11 mouse cellular contexts compared by ENCODE assay signal in genomic region chr9:70926820-70927588, GRCm38 (mm10). TPM values are rescaled to one million over a fixed set of nuclear protein-coding genes. Genes with fewer than 3 reads are reported as not detected.
DNase-seq lines count a peak whose midpoint lies in the region; ATAC-seq and TF ChIP-seq lines count a peak whose summit lies in the region.
"Had no signal": no experiment of that assay in that cellular context is flagged by ENCODE, and none has a peak within 500 bp of the region (broad histone marks: within the 10 kb centered on the region; RNA-seq: fewer than 3 reads in every experiment).

No protein-coding gene starts in this region.

- ATAC-seq in heart, embryonic 15.5 days (replicated peaks; ENCODE audit: insufficient number of reproducible peaks, insufficient read depth, low FRiP score, low read depth) = no peak; the same call in 1 of the 2 replicates
- peak; percentile 36; the same call in 1 of the 2 replicates for ATAC-seq in lung, embryonic 15.5 days (ENCODE audit: borderline replicate concordance, extremely low read depth, low FRiP score, low TSS enrichment)

- peak overlapping the region; percentile 57 for H3K27ac ChIP-seq in gastrocnemius, adult 2 months
- 0 out of 2 replicates have a peak overlapping the region, but pooled peaks have one; percentile 14 for H3K27ac ChIP-seq in heart, embryonic 15.5 days
- H3K27ac ChIP-seq in lung, embryonic 15.5 days = no peak overlapping the region
- no peak overlapping the region for H3K27ac ChIP-seq in cerebellum, adult 2 months (ENCODE audit: insufficient read depth, low read length)
- H3K27ac ChIP-seq: neural tube, embryonic 12.5 days had no signal

- H3K36me3 ChIP-seq in heart, embryonic 15.5 days = no peaks in the 10 kb centered on the region
- no peaks in the 10 kb centered on the region for H3K36me3 ChIP-seq in lung, embryonic 15.5 days
- H3K36me3 ChIP-seq: neural tube, embryonic 12.5 days had no signal

- peak; percentile 29 for DNase-seq in gastrocnemius, adult 2 months
- DNase-seq in gastrocnemius, adult 18-20 months (ENCODE audit: low spot score) = no peak
- peak; percentile 78 for DNase-seq in 416B (ENCODE audit: low read depth)
- no peak for DNase-seq in cerebellum, adult 2 months
- DNase-seq in layer of hippocampus, postnatal 14 days (ENCODE audit: low spot score in 2 of 2) = no peak
- no peak for DNase-seq in Muller cell, postnatal 12 days (ENCODE audit: inconsistent ontology term)

- no peaks in the 10 kb centered on the region for H3K9me3 ChIP-seq in heart, embryonic 15.5 days (replicated peaks)
- no peaks in the 10 kb centered on the region for H3K9me3 ChIP-seq in lung, embryonic 15.5 days
- H3K9me3 ChIP-seq: neural tube, embryonic 12.5 days had no signal

- TF ChIP-seq POLR2A in cerebellum, adult 2 months (IDR thresholded peaks at IDR 0.05; ENCODE audit: borderline replicate concordance, insufficient read depth, low read length) = no peak

- no peak overlapping the region for H3K9ac ChIP-seq in heart, embryonic 15.5 days
- no peak overlapping the region for H3K9ac ChIP-seq in lung, embryonic 15.5 days
- H3K9ac ChIP-seq: neural tube, embryonic 12.5 days had no signal

- no peak overlapping the region for H3K4me2 ChIP-seq in heart, embryonic 15.5 days
- no peak overlapping the region for H3K4me2 ChIP-seq in lung, embryonic 15.5 days
- H3K4me2 ChIP-seq: neural tube, embryonic 12.5 days had no signal

- TF ChIP-seq CTCF in gastrocnemius, adult 2 months (IDR thresholded peaks at IDR 0.05) = no peak
- TF ChIP-seq CTCF in cerebellum, adult 2 months (IDR thresholded peaks at IDR 0.05; ENCODE audit: borderline replicate concordance, insufficient read depth, low read depth, low read length) = no peak

- 47% methylated on average over 6 of the region's 6 CpGs for WGBS in heart, embryonic 15.5 days
- WGBS in lung, embryonic 15.5 days = 51% methylated on average over 6 of the region's 6 CpGs
- WGBS in cerebellum, adult 2 months = 90% methylated on average over 6 of the region's 6 CpGs

- no peaks in the 10 kb centered on the region for H3K27me3 ChIP-seq in heart, embryonic 15.5 days
- no peaks in the 10 kb centered on the region for H3K27me3 ChIP-seq in lung, embryonic 15.5 days
- H3K27me3 ChIP-seq in cerebellum, adult 2 months (ENCODE audit: control insufficient read depth, insufficient read depth, low read length) = no peaks in the 10 kb centered on the region
- H3K27me3 ChIP-seq: neural tube, embryonic 12.5 days had no signal

- no peak overlapping the region for H3K4me3 ChIP-seq in gastrocnemius, adult 2 months
- H3K4me3 ChIP-seq in heart, embryonic 15.5 days = no peak overlapping the region
- H3K4me3 ChIP-seq in lung, embryonic 15.5 days = no peak overlapping the region
- no peak overlapping the region for H3K4me3 ChIP-seq in cerebellum, adult 2 months (replicated peaks; ENCODE audit: insufficient read depth, low read depth, low read length)
- H3K4me3 ChIP-seq: neural tube, embryonic 12.5 days had no signal

- intact Hi-C loops in gastrocnemius, adult 2 months (cut with DNase I) = no loop called here

- H3K4me1 ChIP-seq in heart, embryonic 15.5 days (replicated peaks) = peaks cover 14% of the 10 kb centered on the region
- H3K4me1 ChIP-seq in lung, embryonic 15.5 days = peaks cover 6% of the 10 kb centered on the region
- H3K4me1 ChIP-seq in cerebellum, adult 2 months (ENCODE audit: control insufficient read depth, insufficient read depth, low read length) = peaks cover 27% of the 10 kb centered on the region
- H3K4me1 ChIP-seq: neural tube, embryonic 12.5 days had no signal

RNA-seq across cellular contexts. Expression of gene Lipc, which starts 25.0 kb away (rescaled TPM):
- total RNA-seq in gastrocnemius, adult 2 months (2021) = not detected
- total RNA-seq in gastrocnemius, adult 18-20 months (2021) = not detected
- polyA plus RNA-seq in heart, embryonic 15.5 days (2015; fragmentation: Nextera tagmentation; extraction: Ambion mirVana) = 0.23 and 0.49 TPM in 2 replicates
- polyA plus RNA-seq in lung, embryonic 15.5 days (2015; fragmentation: Nextera tagmentation; extraction: Ambion mirVana) = 0.42 and 0.46 TPM in 2 replicates
- 0.08 TPM in 1 of 2 replicates, not detected in the other for polyA plus RNA-seq in cerebellum, adult 2 months (2012; rRNA removed)
- 1 to 10 TPM in 1 of 2 experiments, under 1 TPM in 1; 0.45 to 1.1 TPM for total RNA-seq in layer of hippocampus, postnatal 14 days (2021)
- polyA plus RNA-seq: C2C12; embryonic facial prominence, embryonic 11.5 days; neural tube, embryonic 12.5 days had no signal

Comparison
In these comparisons a context has a peak if more than half of its experiments do, and no peak if none do; other contexts are left out.
1. DNase-seq: peak in gastrocnemius, adult 2 months (single experiment) and 416B (single experiment); none in gastrocnemius, adult 18-20 months (single experiment), cerebellum, adult 2 months (0 of 2), layer of hippocampus, postnatal 14 days (0 of 2) and Muller cell, postnatal 12 days (single experiment).
2. H3K27ac ChIP-seq: peak in gastrocnemius, adult 2 months (single experiment) and heart, embryonic 15.5 days (single experiment); none in lung, embryonic 15.5 days (single experiment) and cerebellum, adult 2 months (single experiment).